Mouse (Mus musculus): ENCODE measurements around the gene Eps8l3. TPM values are rescaled to one million over a fixed set of nuclear protein-coding genes. Genes with fewer than 3 reads are reported as not detected.

Eps8l3 gene
- total RNA-seq, 2 experiments from 2014 or later = not detected

- no peak for ATAC-seq (replicated peaks; ENCODE audit: low FRiP score, low TSS enrichment, poor library complexity, severe bottlenecking)
Observed at GRCm38 (mm10) chr3:107935268-107935667, 58.2 kb downstream of the Eps8l3 start.

- ATAC-seq (replicated peaks; ENCODE audit: low FRiP score, low TSS enrichment, poor library complexity, severe bottlenecking) = no peak
Observed at GRCm38 (mm10) chr3:107935888-107936287, 58.9 kb downstream of the Eps8l3 start.

DNA sequence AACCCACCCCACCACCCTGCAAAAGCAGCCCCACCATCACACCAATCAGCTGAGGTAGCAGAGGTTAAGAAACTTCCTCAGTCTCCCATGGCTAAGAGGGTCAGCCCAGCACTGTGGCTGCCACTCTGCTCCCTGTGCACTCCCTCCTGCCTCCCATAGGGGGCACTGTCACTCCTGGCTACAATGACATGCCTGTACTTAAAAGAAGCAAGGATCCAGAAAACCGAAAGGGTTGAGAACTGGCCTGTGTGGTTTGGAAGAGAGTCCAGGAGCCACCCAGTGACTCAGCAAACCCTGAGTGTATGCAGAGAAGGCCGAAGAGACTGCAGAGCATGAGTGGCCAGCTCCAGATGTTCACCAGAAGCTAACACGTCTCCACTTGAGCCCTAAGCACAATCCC is 62.4 kb downstream of the Eps8l3 start:
- peak; percentile 71 for ATAC-seq (replicated peaks; ENCODE audit: low FRiP score, low TSS enrichment, poor library complexity, severe bottlenecking)

- ATAC-seq (replicated peaks; ENCODE audit: low FRiP score, low TSS enrichment, poor library complexity, severe bottlenecking) = 0 out of 2 replicates have a peak, but pooled peaks have one; percentile 10
Observed at GRCm38 (mm10) chr3:107939830-107940229, 62.8 kb downstream of the Eps8l3 start.

DNA sequence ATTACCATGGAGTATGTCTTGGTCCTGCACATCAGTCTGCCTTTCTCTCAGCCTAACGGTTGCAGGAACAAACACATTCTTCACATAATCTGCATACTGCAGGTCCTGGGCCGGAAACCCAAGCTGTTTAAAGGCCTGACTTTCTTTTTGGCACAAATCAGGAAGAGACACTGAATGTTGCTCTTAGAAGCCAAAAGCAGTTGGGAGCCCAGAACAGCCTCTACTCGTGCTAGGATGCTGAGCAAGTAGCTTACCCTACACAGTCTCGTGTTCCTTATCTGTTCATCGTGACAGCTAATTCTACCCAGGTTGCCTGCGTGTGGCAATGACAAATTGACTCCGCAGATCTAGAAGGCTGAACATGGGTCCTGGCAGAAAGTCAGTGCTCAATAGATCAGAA is 63.5 kb downstream of the Eps8l3 start:
- no peak for ATAC-seq (replicated peaks; ENCODE audit: low FRiP score, low TSS enrichment, poor library complexity, severe bottlenecking)

DNA sequence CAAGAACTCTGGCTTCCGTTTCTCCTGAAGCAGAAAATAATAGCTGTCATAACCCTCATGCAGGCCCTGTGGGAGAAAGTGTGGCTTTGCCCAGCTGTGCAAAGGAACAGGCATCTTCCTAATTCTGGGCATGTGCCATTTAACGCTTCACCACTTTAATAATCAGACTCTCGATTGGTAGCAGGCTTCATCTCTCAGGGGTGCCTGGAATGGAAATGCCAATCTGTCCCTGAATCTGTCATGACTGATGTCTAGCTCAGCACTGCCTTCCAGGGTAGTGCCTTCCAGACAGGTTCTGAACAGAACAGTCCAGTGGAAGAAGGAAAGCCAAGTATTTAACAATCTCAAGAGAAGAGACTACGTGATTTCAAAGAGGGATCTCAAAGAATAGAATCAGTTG is 64.2 kb downstream of the Eps8l3 start:
- ATAC-seq (replicated peaks; ENCODE audit: low FRiP score, low TSS enrichment, poor library complexity, severe bottlenecking) = no peak

Other genes with a start within 250 kb of the Eps8l3 start
- not detected in 2 replicates for gene Gm10961, start 245.9 kb upstream of the Eps8l3 start, total RNA-seq (2014; fragmentation: Nextera tagmentation)
- not detected in 2 replicates for gene Gm10961, start 245.9 kb upstream of the Eps8l3 start, total RNA-seq (2017)
- gene Strip1, start 245.5 kb upstream of the Eps8l3 start, total RNA-seq (2014; fragmentation: Nextera tagmentation) = 19.9 and 20.5 TPM in 2 replicates
- 16.9 and 22.6 TPM in 2 replicates for gene Strip1, start 245.5 kb upstream of the Eps8l3 start, total RNA-seq (2017)
- gene Ahcyl1, start 180.7 kb upstream of the Eps8l3 start, total RNA-seq (2014; fragmentation: Nextera tagmentation) = 58.1 and 88.6 TPM in 2 replicates
- 52.7 and 62.7 TPM in 2 replicates for gene Ahcyl1, start 180.7 kb upstream of the Eps8l3 start, total RNA-seq (2017)
- gene Csf1, start 116.8 kb upstream of the Eps8l3 start, total RNA-seq (2014; fragmentation: Nextera tagmentation) = 0.35 TPM in 1 of 2 replicates, not detected in the other
- gene Csf1, start 116.8 kb upstream of the Eps8l3 start, total RNA-seq (2017) = 0.50 TPM in 1 of 2 replicates, not detected in the other
- gene Gstm5, start 18.6 kb downstream of the Eps8l3 start, total RNA-seq (2014; fragmentation: Nextera tagmentation) = 233 and 255 TPM in 2 replicates
- 231 and 241 TPM in 2 replicates for gene Gstm5, start 18.6 kb downstream of the Eps8l3 start, total RNA-seq (2017)
- gene Gstm7, start 54.6 kb downstream of the Eps8l3 start, total RNA-seq (2014; fragmentation: Nextera tagmentation) = 0.62 and 6.3 TPM in 2 replicates
- gene Gstm7, start 54.6 kb downstream of the Eps8l3 start, total RNA-seq (2017) = 1.9 TPM in 1 of 2 replicates, not detected in the other
- not detected in 2 replicates for gene Gstm6, start 66.5 kb downstream of the Eps8l3 start, total RNA-seq (2014; fragmentation: Nextera tagmentation)
- gene Gstm6, start 66.5 kb downstream of the Eps8l3 start, total RNA-seq (2017) = not detected in 2 replicates
- not detected in 2 replicates for gene Gstm3, start 92.1 kb downstream of the Eps8l3 start, total RNA-seq (2014; fragmentation: Nextera tagmentation)
- gene Gstm3, start 92.1 kb downstream of the Eps8l3 start, total RNA-seq (2017) = not detected in 2 replicates
- not detected in 2 replicates for gene Gstm2, start 109.2 kb downstream of the Eps8l3 start, total RNA-seq (2014; fragmentation: Nextera tagmentation)
- 1.5 and 2.6 TPM in 2 replicates for gene Gstm2, start 109.2 kb downstream of the Eps8l3 start, total RNA-seq (2017)
- 9.1 and 18.8 TPM in 2 replicates for gene Gstm1, start 140.7 kb downstream of the Eps8l3 start, total RNA-seq (2014; fragmentation: Nextera tagmentation)
- 8.4 and 14.7 TPM in 2 replicates for gene Gstm1, start 140.7 kb downstream of the Eps8l3 start, total RNA-seq (2017)
- 2.8 and 3.6 TPM in 2 replicates for gene Gstm4, start 167.7 kb downstream of the Eps8l3 start, total RNA-seq (2014; fragmentation: Nextera tagmentation)
- 1.7 and 2.9 TPM in 2 replicates for gene Gstm4, start 167.7 kb downstream of the Eps8l3 start, total RNA-seq (2017)
- gene Ampd2, start 209.4 kb downstream of the Eps8l3 start, total RNA-seq (2014; fragmentation: Nextera tagmentation) = 56.9 and 63.8 TPM in 2 replicates
- gene Ampd2, start 209.4 kb downstream of the Eps8l3 start, total RNA-seq (2017) = 23.8 and 41.6 TPM in 2 replicates
- gene Gnat2, start 215.6 kb downstream of the Eps8l3 start, total RNA-seq (2014; fragmentation: Nextera tagmentation) = 0.64 TPM in 1 of 2 replicates, not detected in the other
- 1.7 TPM in 1 of 2 replicates, not detected in the other for gene Gnat2, start 215.6 kb downstream of the Eps8l3 start, total RNA-seq (2017)

Data from megakaryocyte-erythroid progenitor cell, adult 5-6 weeks (primary cell).